In the genomic region with DNA sequence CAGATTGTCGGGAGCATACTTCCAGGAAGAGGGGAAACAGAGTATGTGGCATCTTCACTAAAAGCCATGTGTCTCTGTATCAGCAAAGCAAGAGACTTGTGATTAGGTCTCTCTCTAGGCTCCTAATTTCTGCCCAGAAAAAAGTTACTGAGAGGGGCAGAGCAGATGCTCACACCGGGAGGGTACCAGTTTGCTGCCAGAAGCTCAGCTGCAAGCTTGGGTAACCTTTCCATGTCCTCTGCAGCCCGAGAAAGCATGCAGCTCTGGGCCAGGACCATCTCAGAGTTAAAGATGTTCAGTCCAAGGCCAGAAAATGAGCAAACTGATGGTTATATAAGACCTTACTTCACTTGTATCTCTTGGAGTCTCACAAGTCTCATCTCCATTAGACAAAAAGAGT, we compare ENCODE assay signal across 26 mouse cellular contexts. TPM values are rescaled to one million over a fixed set of nuclear protein-coding genes. Genes with fewer than 3 reads are reported as not detected.
DNase-seq lines count a peak whose midpoint lies in the region; ATAC-seq and TF ChIP-seq lines count a peak whose summit lies in the region.
"Had no signal": no experiment of that assay in that cellular context is flagged by ENCODE, and none has a peak within 500 bp of the region (broad histone marks: within the 10 kb centered on the region; RNA-seq: fewer than 3 reads in every experiment).

No protein-coding gene starts in this region.

- TF ChIP-seq CTCF in midbrain, postnatal 0 days (IDR thresholded peaks at IDR 0.05), result no peak

- no peak overlapping the region for H3K4me2 ChIP-seq in midbrain, postnatal 0 days (ENCODE audit: low read depth, low read length, poor library complexity, severe bottlenecking)
- H3K4me2 ChIP-seq in midbrain, embryonic 11.5 days, result no peak overlapping the region
- H3K4me2 ChIP-seq: embryonic facial prominence, embryonic 13.5 days; forebrain, embryonic 13.5 days; heart, embryonic 11.5 days; heart, embryonic 15.5 days; hindbrain, embryonic 14.5 days had no signal

- no peak overlapping the region for H3K9ac ChIP-seq in midbrain, postnatal 0 days (replicated peaks; ENCODE audit: low read length, poor library complexity, severe bottlenecking)
- no peak overlapping the region for H3K9ac ChIP-seq in midbrain, embryonic 11.5 days (ENCODE audit: low read length)
- H3K9ac ChIP-seq: embryonic facial prominence, embryonic 13.5 days; forebrain, embryonic 13.5 days; heart, embryonic 15.5 days; hindbrain, embryonic 14.5 days had no signal

- H3K27me3 ChIP-seq in midbrain, postnatal 0 days (ENCODE audit: insufficient read depth, low read length), result no peaks in the 10 kb centered on the region
- H3K27me3 ChIP-seq in midbrain, embryonic 11.5 days (ENCODE audit: control insufficient read depth, insufficient read depth, low read length), result no peaks in the 10 kb centered on the region
- H3K27me3 ChIP-seq: embryonic facial prominence, embryonic 13.5 days; forebrain, embryonic 13.5 days; heart, embryonic 15.5 days had no signal

- no peaks in the 10 kb centered on the region for H3K36me3 ChIP-seq in midbrain, postnatal 0 days (ENCODE audit: insufficient read depth, low read length)
- no peaks in the 10 kb centered on the region for H3K36me3 ChIP-seq in midbrain, embryonic 11.5 days (ENCODE audit: control insufficient read depth, insufficient read depth, low read length)
- H3K36me3 ChIP-seq: embryonic facial prominence, embryonic 13.5 days; heart, embryonic 15.5 days; hindbrain, embryonic 10.5 days had no signal

- H3K4me1 ChIP-seq in midbrain, postnatal 0 days (ENCODE audit: insufficient read depth, low read length), result no peaks in the 10 kb centered on the region
- H3K4me1 ChIP-seq in midbrain, embryonic 11.5 days (ENCODE audit: control insufficient read depth, insufficient read depth, low read length), result no peaks in the 10 kb centered on the region
- H3K4me1 ChIP-seq: embryonic facial prominence, embryonic 13.5 days; forebrain, embryonic 13.5 days; heart, embryonic 15.5 days; hindbrain, embryonic 10.5 days had no signal

- H3K4me3 ChIP-seq in midbrain, postnatal 0 days (ENCODE audit: low read depth, low read length), result no peak overlapping the region
- H3K4me3 ChIP-seq in midbrain, embryonic 11.5 days (ENCODE audit: low read depth, low read length), result no peak overlapping the region
- H3K4me3 ChIP-seq: embryonic facial prominence, embryonic 13.5 days; forebrain, embryonic 13.5 days; heart, adult 2 months; heart, embryonic 15.5 days; hindbrain, embryonic 10.5 days had no signal

- ATAC-seq in cerebellum, adult (ENCODE audit: insufficient number of reproducible peaks, low FRiP score, low TSS enrichment), result no peak
- ATAC-seq in midbrain, postnatal 0 days (ENCODE audit: low FRiP score), result no peak
- no peak for ATAC-seq in midbrain, embryonic 11.5 days (ENCODE audit: low FRiP score)
- ATAC-seq: activated CD4-positive, CD25-positive, alpha-beta regulatory T cell, adult 4 months; forebrain, embryonic 13.5 days; inflammation-experienced regulatory T-cells, adult 6 months; intestine, postnatal 0 days had no signal

- H3K9me3 ChIP-seq in midbrain, postnatal 0 days (ENCODE audit: low read length), result no peaks in the 10 kb centered on the region
- no peaks in the 10 kb centered on the region for H3K9me3 ChIP-seq in midbrain, embryonic 11.5 days (ENCODE audit: control insufficient read depth, low read length)
- H3K9me3 ChIP-seq: embryonic facial prominence, embryonic 13.5 days; forebrain, embryonic 13.5 days; heart, embryonic 15.5 days; hindbrain, embryonic 10.5 days had no signal

- DNase-seq in cerebellum, adult 11 months, result peak; percentile 2
- DNase-seq in midbrain, postnatal 0 days (ENCODE audit: low spot score), result peak; percentile 41
- no peak for DNase-seq in midbrain, embryonic 11.5 days (ENCODE audit: low spot score, missing footprints)
- DNase-seq in cerebellum, adult 9-10 months, result peak; percentile 6
- DNase-seq in cerebellum, postnatal 25 days, result peak; percentile 19 to 33
- DNase-seq in gastrocnemius, postnatal 25 days, result no peak
- DNase-seq in urinary bladder, postnatal 4 days (ENCODE audit: low spot score in 2 of 2), result no peak
- DNase-seq: adrenal gland, postnatal 25 days; B cell, adult 2 months; heart, adult 2 months; kidney, adult 8-10 months had no signal

- WGBS in midbrain, postnatal 0 days, result 72% methylated on average over 3 of the region's 3 CpGs
- WGBS in midbrain, embryonic 11.5 days, result 80% methylated on average over 3 of the region's 3 CpGs

- no peak overlapping the region for H3K27ac ChIP-seq in midbrain, postnatal 0 days (ENCODE audit: low read depth, low read length)
- H3K27ac ChIP-seq in midbrain, embryonic 11.5 days (ENCODE audit: low read depth, low read length), result no peak overlapping the region
- H3K27ac ChIP-seq: embryonic facial prominence, embryonic 13.5 days; forebrain, embryonic 13.5 days; heart, adult 2 months; heart, embryonic 15.5 days; hindbrain, embryonic 10.5 days; hindbrain, embryonic 14.5 days had no signal

RNA-seq across cellular contexts. Expression of a gene that starts 10.1 kb away (rescaled TPM):
- 0.19 TPM in 1 of 2 replicates, not detected in the other for total RNA-seq in midbrain, postnatal 0 days (2014; rRNA removed)
- polyA plus RNA-seq in midbrain, postnatal 0 days (2015; fragmentation: Nextera tagmentation; extraction: Ambion mirVana), result not detected in 2 replicates
- not detected in 2 replicates for polyA plus RNA-seq in midbrain, embryonic 11.5 days (2014; fragmentation: Nextera tagmentation; extraction: Ambion mirVana)
- total RNA-seq in gastrocnemius, postnatal 25 days (2021), result not detected
- total RNA-seq: adrenal gland, adult 18-20 months; adrenal gland, postnatal 25 days; gastrocnemius, adult 8-10 months; gastrocnemius, postnatal 4 days; heart, adult 2 months; heart, postnatal 25 days; MEL had no signal
- polyA plus RNA-seq: activated CD4-positive, CD25-positive, alpha-beta regulatory T cell, adult 4 months; embryonic facial prominence, embryonic 13.5 days; forebrain, embryonic 13.5 days; heart, adult 2 months; heart, embryonic 11.5 days; heart, embryonic 15.5 days; hindbrain, embryonic 10.5 days; inflammation-experienced regulatory T-cells, adult 6 months; intestine, postnatal 0 days had no signal

RNA-seq across cellular contexts. Expression of a gene that starts 33.3 kb away (rescaled TPM):
- total RNA-seq in midbrain, postnatal 0 days (2014; rRNA removed), result 1.5 TPM in 1 of 2 replicates, not detected in the other
- polyA plus RNA-seq in midbrain, postnatal 0 days (2015; fragmentation: Nextera tagmentation; extraction: Ambion mirVana), result 0.75 and 0.80 TPM in 2 replicates
- polyA plus RNA-seq in midbrain, embryonic 11.5 days (2014; fragmentation: Nextera tagmentation; extraction: Ambion mirVana), result 0.25 TPM in 1 of 2 replicates, not detected in the other
- not detected for total RNA-seq in gastrocnemius, postnatal 25 days (2021)
- total RNA-seq: adrenal gland, postnatal 25 days; gastrocnemius, adult 8-10 months; gastrocnemius, postnatal 4 days; heart, adult 2 months; heart, postnatal 25 days; MEL had no signal
- polyA plus RNA-seq: activated CD4-positive, CD25-positive, alpha-beta regulatory T cell, adult 4 months; embryonic facial prominence, embryonic 13.5 days; heart, embryonic 11.5 days; heart, embryonic 15.5 days; inflammation-experienced regulatory T-cells, adult 6 months; intestine, postnatal 0 days had no signal

RNA-seq across cellular contexts. Expression of a gene that starts 33.6 kb away (rescaled TPM):
- total RNA-seq in midbrain, postnatal 0 days (2014; rRNA removed), result 12.7 and 16.3 TPM in 2 replicates
- polyA plus RNA-seq in midbrain, postnatal 0 days (2015; fragmentation: Nextera tagmentation; extraction: Ambion mirVana), result 23.9 and 24.2 TPM in 2 replicates
- polyA plus RNA-seq in midbrain, embryonic 11.5 days (2014; fragmentation: Nextera tagmentation; extraction: Ambion mirVana), result 69.4 and 72.1 TPM in 2 replicates
- total RNA-seq in gastrocnemius, postnatal 25 days (2021), result 10 to 100 TPM; 20.8 TPM
- total RNA-seq: MEL had no signal

Comparison
In these comparisons a context has a peak if more than half of its experiments do, and no peak if none do; other contexts are left out.
1. DNase-seq: peak in cerebellum, adult 11 months (single experiment), midbrain, postnatal 0 days (single experiment), cerebellum, adult 9-10 months (single experiment) and cerebellum, postnatal 25 days (2 of 2); none in midbrain, embryonic 11.5 days (single experiment), gastrocnemius, postnatal 25 days (single experiment) and urinary bladder, postnatal 4 days (0 of 2).